Mouse (Mus musculus): ENCODE results near the gene Gramd1b. TPM values are rescaled to one million over a fixed set of nuclear protein-coding genes. Genes with fewer than 3 reads are reported as not detected.
A peak's percentile ranks its signal among the peaks of the same experiment; 100 is the strongest.

The Gramd1b gene
- polyA plus RNA-seq, 1 experiment from 2014 or later = 2.4 TPM

- no peak for DNase-seq (ENCODE audit: low spot score)
- Histone ChIP-seq H3K27ac (replicated peaks) (no peak overlapping the region), H3K4me3 (no peak overlapping the region), H3K36me3 (replicated peaks) (no peaks in the 10 kb centered on the region), H3K9me3 (no peaks in the 10 kb centered on the region), H3K27me3 (replicated peaks; ENCODE audit: low read depth, poor library complexity, severe bottlenecking) (no peaks in the 10 kb centered on the region), H3K4me1 (peaks cover 29% of the 10 kb centered on the region)
- WGBS = 90% methylated on average over 3 of the region's 3 CpGs
Observed at GRCm38 (mm10) chr9:40410895-40411294, 120.3 kb downstream of the Gramd1b start.

GRCm38 (mm10) chr9:40409071-40409470 is 122.1 kb downstream of the Gramd1b start:
- Histone ChIP-seq H3K9me3 (no peaks in the 10 kb centered on the region), H3K27ac (replicated peaks) (no peak overlapping the region), H3K4me3 (no peak overlapping the region), H3K4me1 (peaks cover 32% of the 10 kb centered on the region), H3K36me3 (replicated peaks) (no peaks in the 10 kb centered on the region), H3K27me3 (replicated peaks; ENCODE audit: low read depth, poor library complexity, severe bottlenecking) (no peaks in the 10 kb centered on the region)
- DNase-seq (ENCODE audit: low spot score) = no peak
- WGBS = 19% methylated on average over 2 of the region's 2 CpGs

GRCm38 (mm10) chr9:40408415-40408814 is 122.8 kb downstream of the Gramd1b start:
- Histone ChIP-seq H3K27me3 (replicated peaks; ENCODE audit: low read depth, poor library complexity, severe bottlenecking) (no peaks in the 10 kb centered on the region), H3K4me1 (peaks cover 32% of the 10 kb centered on the region), H3K27ac (replicated peaks) (no peak overlapping the region), H3K4me3 (no peak overlapping the region), H3K9me3 (no peaks in the 10 kb centered on the region), H3K36me3 (replicated peaks) (no peaks in the 10 kb centered on the region)
- WGBS = 33% methylated on average over 3 of the region's 3 CpGs
- DNase-seq (ENCODE audit: low spot score) = no peak

- Histone ChIP-seq H3K27ac (replicated peaks) (no peak overlapping the region), H3K27me3 (replicated peaks; ENCODE audit: low read depth, poor library complexity, severe bottlenecking) (no peaks in the 10 kb centered on the region), H3K4me3 (no peak overlapping the region), H3K9me3 (no peaks in the 10 kb centered on the region), H3K36me3 (replicated peaks) (no peaks in the 10 kb centered on the region), H3K4me1 (peaks cover 32% of the 10 kb centered on the region)
- DNase-seq (ENCODE audit: low spot score) = peak; percentile 25
- 35% methylated on average over 5 of the region's 5 CpGs for WGBS
Observed at GRCm38 (mm10) chr9:40407876-40408275, 123.3 kb downstream of the Gramd1b start.

- DNase-seq (ENCODE audit: low spot score) = no peak
- Histone ChIP-seq H3K4me1 (peaks cover 32% of the 10 kb centered on the region), H3K27me3 (replicated peaks; ENCODE audit: low read depth, poor library complexity, severe bottlenecking) (no peaks in the 10 kb centered on the region), H3K36me3 (replicated peaks) (no peaks in the 10 kb centered on the region), H3K27ac (replicated peaks) (no peak overlapping the region), H3K9me3 (no peaks in the 10 kb centered on the region), H3K4me3 (no peak overlapping the region)
- whole genome bisulfite sequencing = 46% methylated on average over 6 of the region's 6 CpGs
Observed at GRCm38 (mm10) chr9:40405804-40406203, 125.4 kb downstream of the Gramd1b start.

GRCm38 (mm10) chr9:40405263-40405662 is 125.9 kb downstream of the Gramd1b start:
- 88% methylated on average over 5 of the region's 5 CpGs for WGBS
- H3K36me3 ChIP-seq (replicated peaks) = no peaks in the 10 kb centered on the region
- no peak overlapping the region for H3K4me3 ChIP-seq
- no peaks in the 10 kb centered on the region for H3K27me3 ChIP-seq (replicated peaks; ENCODE audit: low read depth, poor library complexity, severe bottlenecking)
- peaks cover 32% of the 10 kb centered on the region for H3K4me1 ChIP-seq
- H3K27ac ChIP-seq (replicated peaks) = no peak overlapping the region
- H3K9me3 ChIP-seq = no peaks in the 10 kb centered on the region
- no peak for DNase-seq (ENCODE audit: low spot score)

- peaks cover 32% of the 10 kb centered on the region for H3K4me1 ChIP-seq
- H3K27me3 ChIP-seq (replicated peaks; ENCODE audit: low read depth, poor library complexity, severe bottlenecking) = no peaks in the 10 kb centered on the region
- 93% methylated on average over 11 of the region's 11 CpGs for WGBS
- no peak for DNase-seq (ENCODE audit: low spot score)
- no peaks in the 10 kb centered on the region for H3K9me3 ChIP-seq
- no peak overlapping the region for H3K27ac ChIP-seq (replicated peaks)
- H3K36me3 ChIP-seq (replicated peaks) = no peaks in the 10 kb centered on the region
- H3K4me3 ChIP-seq = no peak overlapping the region
Observed at GRCm38 (mm10) chr9:40404637-40405036, 126.5 kb downstream of the Gramd1b start.

- Histone ChIP-seq H3K4me1 (peaks cover 25% of the 10 kb centered on the region), H3K4me3 (no peak overlapping the region), H3K36me3 (replicated peaks) (no peaks in the 10 kb centered on the region), H3K27ac (replicated peaks) (no peak overlapping the region), H3K9me3 (no peaks in the 10 kb centered on the region), H3K27me3 (replicated peaks; ENCODE audit: low read depth, poor library complexity, severe bottlenecking) (no peaks in the 10 kb centered on the region)
- 84% methylated on average over 7 of the region's 7 CpGs for WGBS
- no peak for DNase-seq (ENCODE audit: low spot score)
Observed at GRCm38 (mm10) chr9:40403750-40404149, 127.4 kb downstream of the Gramd1b start.

GRCm38 (mm10) chr9:40401818-40402217 is 129.4 kb downstream of the Gramd1b start:
- Histone ChIP-seq H3K4me3 (no peak overlapping the region), H3K4me1 (peaks cover 14% of the 10 kb centered on the region), H3K27ac (replicated peaks) (no peak overlapping the region), H3K9me3 (no peaks in the 10 kb centered on the region), H3K36me3 (replicated peaks) (no peaks in the 10 kb centered on the region), H3K27me3 (replicated peaks; ENCODE audit: low read depth, poor library complexity, severe bottlenecking) (no peaks in the 10 kb centered on the region)
- 86% methylated on average over 5 of the region's 5 CpGs for WGBS
- no peak for DNase-seq (ENCODE audit: low spot score)

GRCm38 (mm10) chr9:40400854-40401253 is 130.3 kb downstream of the Gramd1b start:
- no peak for DNase-seq (ENCODE audit: low spot score)
- 77% methylated on average over 9 of the region's 9 CpGs for WGBS
- Histone ChIP-seq H3K9me3 (no peaks in the 10 kb centered on the region), H3K27me3 (replicated peaks; ENCODE audit: low read depth, poor library complexity, severe bottlenecking) (no peaks in the 10 kb centered on the region), H3K27ac (replicated peaks) (no peak overlapping the region), H3K4me1 (peaks cover 7% of the 10 kb centered on the region), H3K4me3 (no peak overlapping the region), H3K36me3 (replicated peaks) (no peaks in the 10 kb centered on the region)

GRCm38 (mm10) chr9:40400171-40400570 is 131.0 kb downstream of the Gramd1b start:
- Histone ChIP-seq H3K27me3 (replicated peaks; ENCODE audit: low read depth, poor library complexity, severe bottlenecking) (no peaks in the 10 kb centered on the region), H3K4me1 (peaks cover 5% of the 10 kb centered on the region), H3K4me3 (no peak overlapping the region), H3K36me3 (replicated peaks) (no peaks in the 10 kb centered on the region), H3K27ac (replicated peaks) (no peak overlapping the region), H3K9me3 (no peaks in the 10 kb centered on the region)
- no peak for DNase-seq (ENCODE audit: low spot score)
- WGBS = 69% methylated on average over 2 of the region's 2 CpGs

GRCm38 (mm10) chr9:40399359-40399932 is 131.7 kb downstream of the Gramd1b start:
- no peak for DNase-seq (ENCODE audit: low spot score)
- no peaks in the 10 kb centered on the region for H3K9me3 ChIP-seq

GRCm38 (mm10) chr9:40397471-40398245 is 133.5 kb downstream of the Gramd1b start:
- H3K27ac ChIP-seq (replicated peaks) = no peak overlapping the region
- H3K36me3 ChIP-seq (replicated peaks) = no peaks in the 10 kb centered on the region
- H3K4me1 ChIP-seq = peaks cover 7% of the 10 kb centered on the region
- no peak for DNase-seq (ENCODE audit: low spot score)
- no peak overlapping the region for H3K4me3 ChIP-seq
- no peaks in the 10 kb centered on the region for H3K27me3 ChIP-seq (replicated peaks; ENCODE audit: low read depth, poor library complexity, severe bottlenecking)
- no peaks in the 10 kb centered on the region for H3K9me3 ChIP-seq
- WGBS = 68% methylated on average over 7 of the region's 7 CpGs

More at GRCm38 (mm10) chr9:40399359-40399932, 131.7 kb downstream of the Gramd1b start:
- no peak overlapping the region for H3K27ac ChIP-seq (replicated peaks)
- H3K4me3 ChIP-seq = no peak overlapping the region
- 84% methylated on average over 6 of the region's 6 CpGs for WGBS
- H3K36me3 ChIP-seq (replicated peaks) = no peaks in the 10 kb centered on the region
- H3K4me1 ChIP-seq = peaks cover 5% of the 10 kb centered on the region
- H3K27me3 ChIP-seq (replicated peaks; ENCODE audit: low read depth, poor library complexity, severe bottlenecking) = no peaks in the 10 kb centered on the region

All from embryonic facial prominence, embryonic 10.5 days (tissue).